Mouse (Mus musculus): ENCODE data around the gene Lkaaear1. TPM values are rescaled to one million over a fixed set of nuclear protein-coding genes. Genes with fewer than 3 reads are reported as not detected.

The Lkaaear1 gene
- total and polyA plus RNA-seq, 3 experiments = not detected

- peak; percentile 90 for DNase-seq (ENCODE audit: low read depth, low spot score)
- Histone ChIP-seq H3K27me3 (ENCODE audit: control insufficient read depth in 1 of 2, insufficient read depth in 2 of 2, low read length in 2 of 2) (no peaks in the 10 kb centered on the region), H3K36me3 (ENCODE audit: control insufficient read depth in 1 of 2, insufficient read depth in 2 of 2, low read length in 2 of 2) (peaks cover 0 to 10% of the 10 kb centered on the region in 2 experiments; a peak in 2 of 4 replicates), H3K27ac (ENCODE audit: control insufficient read depth, low read depth, low read length) (no peak overlapping the region), H3K9me3 (replicated peaks; ENCODE audit: insufficient read depth, low read length) (no peaks in the 10 kb centered on the region), H3K4me1 (ENCODE audit: control insufficient read depth in 1 of 2, insufficient read depth in 2 of 2, low read length in 2 of 2) (peaks cover 0 to 21% of the 10 kb centered on the region in 2 experiments), H3K4me3 (ENCODE audit: control insufficient read depth in 1 of 2, insufficient read depth in 1 of 2, low read depth in 2 of 2, low read length in 2 of 2) (no peak overlapping the region), H3K9ac (ENCODE audit: control insufficient read depth, low read depth, low read length, poor library complexity, severe bottlenecking) (no peak overlapping the region; the same call in 1 of the 2 replicates), H3K79me2 (ENCODE audit: control insufficient read depth, insufficient read depth, low read length, poor library complexity) (peaks cover 6% of the 10 kb centered on the region; the same call in 1 of the 2 replicates)
- 0 out of 2 replicates have a peak, but pooled peaks have one; percentile 48 for TF ChIP-seq SIN3A (IDR thresholded peaks at IDR 0.05; ENCODE audit: low read length)
- TF ChIP-seq ZNF384 (IDR thresholded peaks at IDR 0.05; ENCODE audit: low read depth, low read length) = peak; percentile 49; the same call in 1 of the 2 replicates
- no peak for TF ChIP-seq E2F4 (IDR thresholded peaks at IDR 0.05; ENCODE audit: borderline replicate concordance, low read depth, low read length)
- TF ChIP-seq BHLHE40 (IDR thresholded peaks at IDR 0.05; ENCODE audit: borderline replicate concordance, low read depth, low read length) = peak; percentile 27; the same call in 1 of the 2 replicates
- TF ChIP-seq TBP (IDR thresholded peaks at IDR 0.05; ENCODE audit: low read depth, low read length) = 0 out of 2 replicates have a peak, but pooled peaks have one; percentile 34
- no peak for TF ChIP-seq GABPA (IDR thresholded peaks at IDR 0.05; ENCODE audit: low read depth, low read length)
- TF ChIP-seq USF1 (IDR thresholded peaks at IDR 0.05; ENCODE audit: low read depth, low read length) = no peak
- peak; percentile 96 for TF ChIP-seq RAD21 (IDR thresholded peaks at IDR 0.05; ENCODE audit: low read depth, low read length)
- TF ChIP-seq CHD1 (IDR thresholded peaks at IDR 0.05; ENCODE audit: low read depth, low read length) = no peak
- peak; percentile 62 for TF ChIP-seq HCFC1 (IDR thresholded peaks at IDR 0.05; ENCODE audit: low read depth, low read length)
- TF ChIP-seq GATA1 (IDR thresholded peaks at IDR 0.05; ENCODE audit: low read depth, low read length) = no peak
- no peak for TF ChIP-seq MAX (IDR thresholded peaks at IDR 0.05; ENCODE audit: low read length)
- TF ChIP-seq ELF1 (IDR thresholded peaks at IDR 0.05; ENCODE audit: low read depth, low read length) = 0 out of 2 replicates have a peak, but pooled peaks have one; percentile 10
- peak; percentile 88 to 100 (median 94) for TF ChIP-seq CTCF (IDR thresholded peaks at IDR 0.05 in 2 of 3, conservative IDR thresholded peaks at IDR 0.05 in 1 of 3; ENCODE audit: control insufficient read depth in 1 of 3, insufficient read depth in 1 of 3, low read depth in 2 of 3, low read length in 3 of 3, poor library complexity in 1 of 3, severe bottlenecking in 1 of 3)
- peak; percentile 80 for TF ChIP-seq SMC3 (IDR thresholded peaks at IDR 0.05; ENCODE audit: low read depth, low read length)
- TF ChIP-seq TAL1 (IDR thresholded peaks at IDR 0.05; ENCODE audit: low read length) = no peak
- no peak for TF ChIP-seq MAFK (IDR thresholded peaks at IDR 0.05; ENCODE audit: borderline replicate concordance, low read depth, low read length)
- peak; percentile 62 for TF ChIP-seq ZC3H11A (IDR thresholded peaks at IDR 0.05; ENCODE audit: low read depth, low read length)
- TF ChIP-seq CHD2 (IDR thresholded peaks at IDR 0.05; ENCODE audit: low read length) = no peak
Measured at GRCm38 (mm10) chr2:181678780-181679179, 19.5 kb downstream of the Lkaaear1 start.

- Histone ChIP-seq H3K79me2 (ENCODE audit: control insufficient read depth, insufficient read depth, low read length, poor library complexity) (peaks cover 6% of the 10 kb centered on the region; the same call in 1 of the 2 replicates), H3K4me3 (ENCODE audit: control insufficient read depth in 1 of 2, insufficient read depth in 1 of 2, low read depth in 2 of 2, low read length in 2 of 2) (no peak overlapping the region), H3K4me1 (ENCODE audit: control insufficient read depth in 1 of 2, insufficient read depth in 2 of 2, low read length in 2 of 2) (peaks cover 0 to 21% of the 10 kb centered on the region in 2 experiments)
Measured at GRCm38 (mm10) chr2:181677755-181678098, 20.5 kb downstream of the Lkaaear1 start.

More at GRCm38 (mm10) chr2:181677755-181678098, 20.5 kb downstream of the Lkaaear1 start:
- peaks cover 0 to 3% of the 10 kb centered on the region in 2 experiments; a peak in 1 of 4 replicates for H3K27me3 ChIP-seq (ENCODE audit: control insufficient read depth in 1 of 2, insufficient read depth in 2 of 2, low read length in 2 of 2)
- no peak overlapping the region for H3K9ac ChIP-seq (ENCODE audit: control insufficient read depth, low read depth, low read length, poor library complexity, severe bottlenecking)
- no peak overlapping the region for H3K27ac ChIP-seq (ENCODE audit: control insufficient read depth, low read depth, low read length)
- TF ChIP-seq MYB (IDR thresholded peaks at IDR 0.05; ENCODE audit: low read depth, low read length) (no peak), E2F4 (IDR thresholded peaks at IDR 0.05; ENCODE audit: borderline replicate concordance, low read depth, low read length) (no peak), ELF1 (IDR thresholded peaks at IDR 0.05; ENCODE audit: low read depth, low read length) (no peak), JUND (IDR thresholded peaks at IDR 0.05; ENCODE audit: low read depth, low read length) (no peak), RCOR1 (IDR thresholded peaks at IDR 0.05; ENCODE audit: low read depth, low read length) (no peak), USF1 (IDR thresholded peaks at IDR 0.05; ENCODE audit: low read depth, low read length) (no peak), ZC3H11A (IDR thresholded peaks at IDR 0.05; ENCODE audit: low read depth, low read length) (no peak), KAT2A (conservative IDR thresholded peaks at IDR 0.05; ENCODE audit: low read depth, low read length) (no peak), USF2 (IDR thresholded peaks at IDR 0.05; ENCODE audit: borderline replicate concordance in 1 of 2, insufficient read depth in 1 of 2, low read depth in 1 of 2, low read length in 2 of 2) (no peak), MAZ (IDR thresholded peaks at IDR 0.05; ENCODE audit: low read depth, low read length) (no peak), MXI1 (IDR thresholded peaks at IDR 0.05; ENCODE audit: low read depth, low read length) (no peak), MYC (IDR thresholded peaks at IDR 0.05; ENCODE audit: low read depth, low read length) (no peak), CHD2 (IDR thresholded peaks at IDR 0.05; ENCODE audit: low read length) (no peak), TCF12 (IDR thresholded peaks at IDR 0.05; ENCODE audit: low read depth, low read length) (no peak), POLR2AphosphoS5 (IDR thresholded peaks at IDR 0.05; ENCODE audit: borderline replicate concordance, low read depth, low read length) (no peak)
- H3K36me3 ChIP-seq (ENCODE audit: control insufficient read depth in 1 of 2, insufficient read depth in 2 of 2, low read length in 2 of 2) = peaks cover 0 to 10% of the 10 kb centered on the region in 2 experiments; a peak in 2 of 4 replicates
- H3K9me3 ChIP-seq (replicated peaks; ENCODE audit: insufficient read depth, low read length) = no peaks in the 10 kb centered on the region
- no peak for DNase-seq (ENCODE audit: low read depth, low spot score)

All from MEL (cell line).